Mouse (Mus musculus) urinary bladder, postnatal 25 days (tissue): Measurements from ENCODE around the gene Cdkal1.

ENCODE experiments used
- DNase-seq: peaks from one replicate; pipeline ENCODE4 v3.0.0; 2022; ENCODE audit warnings: low spot score

Gene Cdkal1

DNA sequence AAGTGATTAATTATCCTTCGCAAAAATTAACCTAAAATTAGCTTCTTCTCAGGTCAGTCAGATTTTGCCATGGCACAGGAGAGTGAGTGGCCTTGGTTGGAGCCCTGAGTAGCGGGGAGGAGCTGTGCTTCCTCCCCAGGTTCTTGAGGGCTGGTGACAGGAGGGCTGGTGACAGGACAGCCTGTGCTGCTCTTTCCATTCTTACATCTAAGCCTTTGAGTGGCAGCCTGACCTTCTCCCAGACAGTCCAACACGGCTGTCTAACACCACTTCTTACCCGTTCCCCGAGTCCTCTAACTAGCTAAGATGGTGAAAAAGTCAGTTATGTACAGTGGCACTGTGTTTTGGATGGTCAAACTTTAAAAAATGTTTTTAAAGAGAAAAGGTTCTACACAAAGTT lies 452.3 kb downstream of the Cdkal1 start:
- no peak for DNase-seq

DNA sequence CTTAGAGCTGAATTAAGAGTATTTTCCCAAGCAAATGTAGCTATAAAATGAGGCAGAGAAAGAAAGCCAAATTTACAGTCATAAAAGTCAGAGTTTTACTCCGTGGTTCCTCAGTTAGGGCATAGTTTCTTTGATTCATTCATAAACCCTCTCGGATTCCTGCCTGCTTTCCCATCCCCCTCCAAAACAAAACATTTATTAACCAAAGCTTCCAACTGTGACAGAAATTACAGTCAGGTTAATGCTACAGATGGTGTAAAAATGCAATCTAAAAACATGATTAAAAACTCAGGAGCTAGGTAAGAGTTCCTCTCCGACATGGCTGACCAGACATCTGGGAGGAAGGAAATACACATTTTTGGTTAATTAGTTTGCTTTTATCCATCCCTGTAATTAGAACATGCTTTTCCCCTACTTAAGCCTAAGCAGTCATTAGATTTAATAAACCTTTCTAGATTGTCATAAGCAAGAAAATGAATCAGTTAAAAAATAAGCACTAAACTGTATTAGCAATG lies 452.9 kb downstream of the Cdkal1 start:
- DNase-seq = no peak

DNA sequence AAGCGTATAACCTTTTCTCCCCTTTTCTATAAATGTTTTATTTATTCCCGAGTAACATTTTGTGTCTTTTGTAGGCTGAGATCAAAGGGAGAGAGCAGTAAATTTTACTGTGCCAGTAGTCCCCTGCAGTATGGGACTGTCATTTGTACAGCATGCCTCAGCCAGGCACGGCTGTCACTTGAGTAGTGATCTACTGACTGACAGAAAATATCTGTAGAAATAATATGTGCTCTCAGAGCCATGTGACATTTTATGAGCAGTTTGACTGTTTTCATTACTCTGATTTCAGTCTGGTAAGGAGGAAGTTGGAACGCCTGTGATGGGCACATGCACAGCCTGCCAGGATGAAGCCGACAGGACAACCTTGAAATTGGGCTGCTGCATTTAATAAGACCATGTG lies 455.6 kb downstream of the Cdkal1 start:
- DNase-seq = no peak

DNA sequence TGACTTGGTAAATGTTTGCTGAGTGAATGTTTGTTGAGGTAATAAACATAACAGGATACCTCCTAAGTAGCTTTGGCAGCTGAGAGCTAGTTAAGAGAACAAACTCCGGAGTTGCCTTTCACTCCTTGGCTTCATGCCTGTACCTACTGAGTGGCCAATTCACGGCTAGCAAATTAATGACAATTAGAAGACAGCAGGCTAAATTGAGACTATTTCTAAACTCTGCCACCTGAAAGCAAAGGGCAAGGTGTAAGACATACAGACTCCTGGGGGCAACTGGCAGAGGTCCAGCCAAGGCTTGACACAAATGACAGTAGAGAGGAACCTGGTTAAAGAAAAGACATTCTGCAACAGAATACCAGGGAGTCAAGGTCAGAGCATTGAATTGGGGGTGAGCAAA lies 457.0 kb downstream of the Cdkal1 start:
- DNase-seq = no peak

DNA sequence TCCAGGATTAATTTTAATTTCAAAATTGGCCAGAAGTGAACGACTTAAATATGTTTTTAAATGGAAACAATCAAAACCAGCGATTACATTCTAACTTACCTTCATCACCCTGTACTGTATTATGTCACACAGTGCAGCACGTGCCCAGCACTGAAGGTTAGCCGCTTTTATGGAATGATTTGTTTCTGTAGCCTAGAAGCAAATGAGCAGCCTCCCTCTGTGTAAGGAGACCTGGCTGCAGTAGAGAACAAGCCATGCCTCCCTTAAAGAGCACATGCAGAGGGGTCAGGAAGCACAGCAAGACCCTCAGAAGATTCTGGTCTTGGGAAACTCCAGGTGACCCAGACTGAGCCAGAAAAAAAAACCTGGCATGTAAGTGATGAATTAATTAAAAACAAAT lies 459.8 kb downstream of the Cdkal1 start:
- no peak for DNase-seq

DNA sequence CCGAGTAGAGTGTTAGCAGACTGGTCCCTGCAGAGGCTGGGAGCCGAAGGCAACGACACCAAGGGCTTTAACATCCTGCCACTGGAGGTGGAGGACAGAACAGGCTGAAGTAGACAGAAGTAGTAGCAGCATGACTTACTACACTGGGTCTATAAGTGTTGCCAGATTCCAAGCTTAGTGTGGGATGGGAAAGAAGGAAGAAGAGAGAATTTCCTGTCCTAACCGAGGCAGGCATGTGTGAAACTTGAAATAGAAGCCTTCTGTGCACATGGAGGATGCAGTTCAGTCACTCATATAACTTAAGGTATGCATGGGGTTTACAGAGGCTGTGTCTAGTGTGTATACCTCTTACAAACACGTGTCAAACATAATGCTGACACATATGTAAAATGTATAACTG lies 465.4 kb downstream of the Cdkal1 start:
- no peak for DNase-seq

DNA sequence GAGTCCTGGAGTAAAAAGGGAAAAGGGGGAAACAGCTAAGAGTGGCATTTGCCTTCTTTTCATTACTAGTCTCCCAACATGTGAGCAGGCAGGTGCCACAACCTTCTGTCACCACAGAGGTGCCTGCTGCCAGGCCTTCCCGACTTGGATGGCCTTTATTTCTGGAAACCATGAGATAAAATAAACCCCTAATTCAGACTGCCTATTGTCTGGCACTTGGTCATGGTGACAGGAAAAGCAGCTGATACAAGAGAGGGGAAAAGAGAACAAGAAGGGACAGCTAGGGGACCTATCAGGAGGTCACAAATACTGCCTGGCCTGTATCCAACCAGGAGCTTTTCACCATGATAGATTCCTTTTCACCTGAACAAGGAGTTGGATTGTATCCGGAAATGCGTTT lies 466.6 kb downstream of the Cdkal1 start:
- no peak for DNase-seq

DNA sequence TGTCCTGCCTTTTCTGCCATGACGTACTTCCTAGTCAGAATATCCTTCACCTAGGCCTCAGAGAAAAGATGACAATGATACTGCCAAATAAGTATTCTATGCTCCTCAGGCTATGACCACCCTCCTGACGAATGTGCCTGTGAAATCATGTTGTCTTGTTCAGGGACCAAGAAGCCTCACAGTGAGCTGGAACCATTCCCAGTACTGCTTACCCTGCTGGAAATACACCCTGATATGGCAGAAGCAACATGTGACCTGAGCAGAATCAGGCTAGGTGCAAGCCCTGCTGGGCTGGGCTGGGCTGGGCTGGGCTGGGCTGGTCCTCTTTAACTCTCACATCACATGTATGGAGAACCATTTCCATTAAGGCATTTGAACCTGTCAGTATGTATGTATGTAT lies 477.9 kb downstream of the Cdkal1 start:
- DNase-seq = no peak

DNA sequence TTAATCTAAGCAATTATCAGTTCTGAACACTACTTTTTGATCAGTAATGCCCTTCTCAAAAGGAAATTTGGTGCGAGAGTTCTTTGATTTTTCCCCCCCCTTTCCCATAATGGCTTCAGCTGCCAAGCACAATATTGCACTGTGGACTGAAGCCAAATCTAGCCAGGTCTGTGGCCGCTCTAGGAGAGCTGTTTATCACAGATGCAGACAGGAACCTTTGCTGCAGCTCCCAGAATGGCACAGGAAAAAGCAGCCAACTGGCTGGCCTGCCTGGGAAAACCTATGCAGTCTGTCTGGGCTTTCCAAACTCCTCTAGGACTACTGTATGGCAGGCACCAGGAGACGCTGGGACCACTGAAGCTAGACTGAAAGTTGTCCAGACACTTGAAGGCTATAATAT lies 483.6 kb downstream of the Cdkal1 start:
- no peak for DNase-seq

DNA sequence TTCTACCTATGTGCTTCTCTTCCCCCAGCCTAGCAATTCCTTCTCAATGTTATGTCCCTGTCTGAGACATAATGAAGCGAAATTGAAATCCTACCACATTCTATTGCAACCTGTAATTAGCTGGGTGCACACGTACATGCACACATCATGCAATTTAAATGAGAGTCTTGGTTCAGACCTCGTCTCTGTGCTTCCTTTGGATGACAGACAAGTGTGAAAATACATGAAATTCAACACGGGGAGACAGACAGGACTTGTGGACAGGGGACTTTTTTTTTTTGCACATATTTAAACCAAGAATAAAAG lies 484.1 kb downstream of the Cdkal1 start:
- no peak for DNase-seq

DNA sequence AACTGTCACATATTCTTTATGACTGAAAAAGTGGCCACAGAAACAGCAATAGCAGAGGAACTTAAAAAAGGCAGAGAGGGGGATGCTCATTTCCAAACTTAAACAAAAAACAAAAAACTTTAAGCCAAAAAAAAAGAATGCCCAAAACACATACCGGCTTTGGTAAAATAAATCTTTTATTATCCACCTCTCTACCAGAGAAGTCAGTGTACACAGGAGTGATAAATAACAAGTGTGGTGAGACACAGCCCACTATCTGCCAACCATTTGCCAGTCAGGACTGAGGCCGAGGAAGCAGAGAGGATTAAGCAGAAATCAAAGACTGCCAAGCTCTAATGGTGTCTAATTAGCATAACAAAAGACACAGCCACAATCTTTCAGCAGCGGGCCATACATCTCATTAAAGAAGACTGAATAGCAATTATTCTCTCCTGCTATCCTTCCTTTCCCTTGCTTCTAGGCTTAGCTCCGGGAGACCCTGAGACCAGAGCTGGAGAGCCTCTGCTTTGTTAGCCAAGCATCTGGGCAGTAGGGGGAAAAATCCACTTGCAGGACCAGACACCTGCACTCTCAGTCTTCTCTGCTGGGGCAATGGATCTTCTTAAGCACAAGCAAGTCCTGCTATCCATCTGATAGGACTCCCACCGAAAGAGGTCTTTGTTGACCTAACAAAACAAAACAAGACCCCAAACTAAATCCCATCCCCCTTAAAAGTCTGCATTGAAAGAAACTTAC lies 484.6 kb downstream of the Cdkal1 start:
- DNase-seq = no peak

DNA sequence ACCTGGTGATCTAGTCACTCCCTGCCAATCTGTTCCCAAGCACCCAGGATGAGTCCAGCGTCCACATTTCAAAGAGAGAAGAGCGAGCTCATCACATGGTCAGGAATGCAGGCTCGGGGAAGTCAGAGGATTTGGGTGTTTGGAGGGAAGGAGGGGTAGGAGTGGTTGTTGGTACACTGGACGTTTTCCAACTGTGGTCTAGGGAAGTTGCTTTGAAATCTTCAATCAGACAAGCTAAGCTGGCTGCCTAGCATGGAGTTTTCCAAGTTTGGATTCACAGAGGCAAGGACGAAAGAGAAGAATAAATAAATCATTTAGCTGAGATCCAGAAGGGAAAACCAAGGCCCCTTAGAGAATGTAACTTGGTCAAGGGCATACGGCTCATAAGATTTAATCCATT lies 486.7 kb downstream of the Cdkal1 start:
- DNase-seq = no peak

DNA sequence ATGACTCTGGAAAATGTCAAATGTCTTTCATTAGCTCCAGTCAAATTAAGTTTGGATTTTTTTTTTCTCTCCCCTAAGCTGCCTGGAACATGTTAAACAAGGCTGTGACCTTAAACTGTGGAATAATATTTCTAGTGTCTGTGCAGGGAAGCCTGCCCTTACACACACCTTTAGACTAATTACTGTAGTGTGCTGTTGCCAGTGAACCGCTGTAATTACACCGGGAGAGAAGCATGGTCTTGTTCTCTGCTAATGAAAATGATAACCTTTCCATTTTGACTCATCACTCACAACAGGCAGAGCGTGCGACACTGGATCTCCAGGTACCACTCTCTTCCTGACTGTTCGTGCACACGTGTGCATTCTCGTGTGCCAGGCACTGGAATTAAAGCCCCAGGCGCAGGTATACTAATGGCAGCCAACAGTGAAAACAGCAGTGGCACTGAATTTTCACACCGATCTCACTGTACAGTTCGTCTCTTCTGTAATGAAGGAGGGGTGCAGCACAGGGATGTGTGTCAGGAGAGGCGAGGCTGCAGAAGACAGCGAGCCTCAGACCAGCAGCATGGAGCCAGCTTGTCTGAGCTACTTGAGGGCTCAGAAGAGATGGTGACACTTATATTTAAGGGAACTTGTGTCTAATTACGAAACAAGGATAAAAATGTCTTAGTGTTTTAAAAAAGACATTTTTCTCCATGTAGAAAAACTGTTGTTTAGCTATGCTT lies 490.4 kb downstream of the Cdkal1 start:
- no peak for DNase-seq

DNA sequence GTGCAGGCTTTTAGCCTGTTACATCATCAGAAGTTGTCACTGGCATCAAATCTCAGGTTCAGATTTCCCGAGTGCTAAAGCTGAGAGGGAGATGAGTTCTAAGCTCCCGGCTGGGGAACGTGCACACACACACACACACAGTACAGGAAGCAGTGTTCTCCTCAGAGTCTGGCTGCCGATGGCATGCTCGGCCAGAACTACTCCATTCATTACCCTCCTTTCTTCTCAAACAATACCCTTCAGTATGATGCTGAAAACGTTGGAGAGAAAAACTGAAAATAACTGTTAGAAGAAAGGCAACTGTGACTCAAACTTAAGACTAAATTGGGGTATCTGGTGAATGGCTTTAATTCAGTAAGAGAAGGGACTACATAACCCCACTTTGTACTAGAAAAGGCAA lies 491.5 kb downstream of the Cdkal1 start:
- no peak for DNase-seq

DNA sequence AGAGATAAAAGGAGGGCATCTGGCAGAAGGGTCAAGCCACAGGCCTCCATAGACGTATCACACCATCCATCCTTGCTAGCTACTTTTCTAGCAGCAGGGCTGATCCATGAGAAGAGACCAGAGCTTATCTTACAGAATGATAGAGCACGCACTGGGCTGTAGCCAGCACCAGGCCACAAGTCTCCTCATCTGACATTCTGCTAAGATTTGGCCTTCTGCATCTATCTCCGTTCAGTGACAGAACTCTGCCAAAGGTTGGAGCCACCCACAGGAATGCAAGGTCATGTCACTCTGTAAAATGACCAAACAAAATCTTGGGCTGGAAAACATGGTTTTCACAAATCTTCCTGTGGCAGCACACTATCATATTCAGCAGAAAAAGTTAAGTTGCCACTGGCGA lies 493.6 kb downstream of the Cdkal1 start:
- no peak for DNase-seq

DNA sequence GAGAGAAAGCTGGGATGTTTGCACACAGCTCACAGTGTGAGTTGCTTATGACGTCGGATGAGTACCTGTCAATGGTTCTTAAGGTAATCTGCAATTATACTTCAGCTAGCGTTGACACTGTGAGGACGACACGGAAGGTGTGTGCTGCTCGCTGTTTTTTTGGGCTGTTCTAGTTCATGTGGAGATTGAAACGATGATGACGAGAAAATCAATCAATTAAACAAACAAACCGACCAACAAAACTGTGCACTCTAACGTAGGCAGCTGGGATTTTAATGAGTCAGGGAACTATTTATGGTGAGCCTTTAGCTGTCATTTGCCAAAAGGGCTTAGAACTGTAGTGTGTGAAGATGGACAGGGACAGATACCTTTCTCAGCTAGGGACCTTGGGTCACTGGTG lies 494.6 kb downstream of the Cdkal1 start:
- no peak for DNase-seq

DNA sequence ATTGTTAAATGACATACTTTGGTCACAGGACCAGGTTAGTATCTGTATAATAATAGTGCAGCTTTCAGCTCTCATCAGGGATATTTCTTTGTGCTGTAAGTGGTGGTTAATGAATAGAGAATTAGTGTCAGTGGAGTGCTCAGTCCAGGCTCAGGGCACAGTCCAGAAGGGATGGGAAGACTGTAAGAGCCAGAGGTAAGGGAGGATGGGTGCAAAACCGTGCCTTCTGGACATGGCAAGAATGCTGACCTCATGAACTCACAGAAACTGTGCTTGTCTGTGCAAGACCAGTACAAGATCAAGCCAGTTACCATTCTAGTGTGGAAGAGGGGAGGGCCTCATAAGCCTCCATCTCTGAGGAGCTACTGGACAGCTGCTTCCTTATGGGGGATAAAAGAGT lies 496.1 kb downstream of the Cdkal1 start:
- no peak for DNase-seq

DNA sequence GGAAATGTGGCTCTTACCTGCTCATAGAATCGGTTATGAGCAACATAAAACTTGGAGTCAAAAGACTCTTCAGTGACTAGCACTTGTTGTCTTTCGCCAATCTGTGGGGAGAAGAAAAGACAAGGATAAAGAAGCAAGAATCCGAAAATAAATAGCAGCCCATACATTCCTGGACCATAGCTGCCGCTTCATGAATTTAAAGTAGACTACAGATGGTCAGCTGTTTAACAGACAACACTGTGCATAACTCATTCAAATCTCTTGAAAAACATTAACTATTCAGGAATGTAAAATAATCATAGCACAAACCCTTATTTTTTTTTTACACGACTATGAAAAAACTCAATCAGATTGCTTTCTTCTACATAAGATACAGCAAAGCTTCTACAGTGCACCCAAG lies 498.0 kb downstream of the Cdkal1 start:
- DNase-seq = no peak

DNA sequence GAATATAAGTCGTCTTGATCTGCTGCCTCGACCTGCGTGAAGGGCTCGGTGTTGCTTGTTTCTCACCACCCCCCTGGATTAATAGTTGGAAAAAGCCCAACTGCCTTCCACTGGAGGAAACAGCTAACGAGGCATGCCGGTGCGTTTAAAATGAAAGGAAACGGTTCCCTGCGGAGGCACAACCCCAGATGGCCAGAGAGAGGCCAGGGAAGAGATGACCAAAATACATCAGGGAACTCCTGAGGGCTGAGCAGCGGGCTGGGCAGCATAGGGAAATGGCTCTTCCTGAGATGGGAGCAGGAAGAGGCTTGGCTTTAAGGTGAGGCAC lies 499.4 kb downstream of the Cdkal1 start:
- DNase-seq = no peak

DNA sequence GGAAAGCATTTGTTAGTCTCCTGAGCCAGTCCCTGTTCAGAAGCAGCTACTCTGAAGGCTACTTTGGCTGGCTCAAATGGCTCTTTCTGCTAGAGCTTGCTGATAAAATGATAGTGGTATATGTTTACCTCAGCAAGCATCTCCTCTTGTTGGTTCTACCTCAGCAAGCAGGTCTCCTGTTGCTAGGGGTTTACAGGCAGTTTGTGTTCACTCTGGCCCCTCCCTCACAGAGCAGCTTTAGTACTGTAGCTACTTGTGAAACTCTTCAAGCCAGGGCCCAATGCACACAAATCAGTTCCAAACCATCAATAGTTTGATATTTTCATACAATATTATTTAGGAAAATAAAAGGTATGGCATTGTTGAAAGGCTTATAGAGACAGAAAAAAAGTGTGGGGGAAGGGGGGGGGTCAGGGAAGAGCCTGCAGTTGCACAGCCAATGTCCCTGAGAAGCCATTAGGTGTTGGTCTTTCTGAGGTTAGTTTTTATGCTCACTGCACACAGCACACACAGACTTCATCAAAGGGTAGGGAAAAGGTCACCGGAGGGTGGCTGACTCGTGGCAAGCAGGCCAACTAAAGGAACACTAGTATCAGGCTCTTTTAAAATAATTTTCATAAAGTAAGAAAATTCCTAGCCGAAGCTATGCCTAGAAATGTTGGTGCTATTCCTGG lies 499.9 kb downstream of the Cdkal1 start:
- no peak for DNase-seq

DNA sequence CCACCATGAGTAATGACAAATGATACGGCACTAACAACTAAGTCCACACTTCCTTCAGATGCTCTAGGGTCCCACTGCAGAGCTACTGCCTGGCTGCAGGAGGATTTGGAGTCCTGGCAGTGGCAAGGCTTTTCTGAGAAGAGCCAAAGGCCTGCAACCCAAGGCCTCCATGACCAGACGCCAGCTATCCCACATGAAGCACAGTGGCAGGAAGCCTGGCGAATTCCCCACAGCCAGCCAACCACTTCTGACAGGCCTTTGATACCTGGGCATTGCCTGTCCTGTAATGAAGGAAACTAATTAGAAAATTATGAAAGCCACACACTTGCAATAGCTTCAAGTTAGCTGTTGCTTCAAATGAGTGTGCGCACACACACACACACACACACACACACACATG lies 500.5 kb downstream of the Cdkal1 start:
- DNase-seq = no peak

DNA sequence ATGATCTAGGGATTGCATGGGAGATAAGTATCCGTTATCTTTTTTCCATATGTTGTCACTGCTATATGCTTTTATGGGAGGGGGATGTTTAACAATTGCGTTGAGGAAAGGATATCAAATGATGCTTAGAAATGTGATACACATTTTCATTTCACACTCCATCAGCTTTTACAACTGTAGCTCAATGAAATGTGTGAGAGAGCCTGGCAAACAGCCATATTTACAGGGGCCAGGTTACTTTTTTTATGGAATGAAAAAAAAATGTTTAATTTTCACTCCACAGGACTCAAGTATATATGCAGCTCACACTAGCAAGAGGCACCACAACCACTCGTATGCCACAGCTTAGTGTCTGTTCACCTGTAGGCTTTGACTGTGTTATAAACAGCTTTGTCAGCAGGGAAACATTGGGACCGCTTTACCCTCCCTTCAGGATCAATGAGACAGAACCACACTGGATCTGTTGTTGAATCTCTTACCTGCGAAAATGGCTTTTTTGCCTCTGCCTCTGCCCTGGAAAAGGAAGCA lies 501.5 kb downstream of the Cdkal1 start:
- no peak for DNase-seq

DNA sequence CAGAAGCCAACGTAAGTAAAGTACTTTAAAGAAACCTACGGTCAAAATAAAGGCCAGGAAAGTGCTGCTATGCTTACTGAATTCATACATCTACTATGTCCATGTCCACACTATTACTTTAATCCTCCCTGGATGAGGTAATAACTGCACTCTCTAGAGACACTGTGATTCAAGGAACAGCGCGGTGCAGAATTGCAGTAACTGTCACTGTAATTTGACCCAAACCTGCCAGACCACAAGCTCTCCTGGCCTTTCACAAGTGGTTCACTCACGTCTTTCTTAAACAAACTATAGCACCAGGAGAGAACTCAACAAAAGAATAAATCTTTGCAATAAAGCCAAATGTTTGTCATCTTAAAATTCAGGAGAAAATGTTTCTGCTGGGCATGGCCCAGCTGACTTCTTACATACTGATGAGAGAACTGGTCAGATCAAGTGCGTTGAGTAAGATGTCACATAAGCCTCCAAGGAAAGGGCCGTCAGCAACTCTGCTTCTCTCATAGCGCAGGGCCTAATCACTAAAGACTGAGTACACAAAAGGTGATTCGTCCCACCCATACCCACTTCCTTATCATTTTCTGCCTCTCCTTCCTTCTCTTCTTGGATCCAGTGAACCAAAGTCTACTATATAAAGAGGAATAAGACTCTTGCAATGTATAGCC lies 504.3 kb downstream of the Cdkal1 start:
- no peak for DNase-seq
